Mouse (Mus musculus): ENCODE results near the gene Chst11.
A peak's percentile ranks its signal among the peaks of the same experiment; 100 is the strongest.

DNA sequence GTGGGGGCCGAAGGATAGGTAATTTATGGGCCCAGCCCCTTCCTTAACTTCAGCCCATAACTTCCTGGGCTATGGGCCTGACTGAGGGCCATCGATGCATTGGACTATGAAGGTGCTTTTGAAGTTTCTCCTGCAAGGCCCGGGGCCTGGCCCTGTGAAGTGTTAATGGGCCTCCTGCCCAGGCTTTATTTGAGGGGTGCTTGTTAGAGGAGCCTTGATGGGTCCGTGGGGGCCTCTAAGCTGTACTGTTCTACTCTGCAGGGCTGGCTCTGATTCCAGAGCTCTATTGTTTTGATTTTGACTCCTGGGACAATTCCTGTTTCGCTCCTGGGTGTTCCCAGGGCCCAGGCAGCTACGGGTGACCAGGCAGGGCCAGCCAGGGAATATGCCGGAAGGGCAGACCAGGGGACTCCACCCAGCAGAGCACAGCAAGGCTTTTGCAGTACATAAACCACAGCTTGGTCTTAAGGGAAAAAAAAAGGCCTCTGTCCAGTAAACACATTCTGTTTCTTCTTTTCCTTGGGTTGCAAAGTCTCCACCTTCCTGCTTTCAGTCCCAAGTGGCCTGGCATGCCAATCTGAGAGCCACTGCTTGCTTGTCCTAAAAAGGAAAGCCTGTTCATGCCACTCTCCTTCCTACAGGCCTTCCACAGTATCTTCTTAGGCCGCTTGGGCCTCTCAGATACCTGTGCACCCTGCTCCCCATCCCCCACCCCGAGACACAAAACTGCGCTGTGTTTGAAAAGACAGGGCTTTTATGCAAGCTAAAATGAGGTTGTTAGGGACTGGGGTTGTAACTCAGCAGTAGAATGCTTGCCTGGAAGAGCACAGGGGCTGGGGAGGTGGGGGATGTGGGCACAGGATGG lies 57.5 kb downstream of the Chst11 start:
- TF ChIP-seq CTCF (IDR thresholded peaks at IDR 0.05) (no peak), EP300 (IDR thresholded peaks at IDR 0.05) (peak; percentile 78)

Measured in lung, postnatal 0 days (tissue).